Mouse (Mus musculus): ENCODE data around the gene Phactr3.
A peak's percentile ranks its signal among the peaks of the same experiment; 100 is the strongest.

The Phactr3 gene

DNA sequence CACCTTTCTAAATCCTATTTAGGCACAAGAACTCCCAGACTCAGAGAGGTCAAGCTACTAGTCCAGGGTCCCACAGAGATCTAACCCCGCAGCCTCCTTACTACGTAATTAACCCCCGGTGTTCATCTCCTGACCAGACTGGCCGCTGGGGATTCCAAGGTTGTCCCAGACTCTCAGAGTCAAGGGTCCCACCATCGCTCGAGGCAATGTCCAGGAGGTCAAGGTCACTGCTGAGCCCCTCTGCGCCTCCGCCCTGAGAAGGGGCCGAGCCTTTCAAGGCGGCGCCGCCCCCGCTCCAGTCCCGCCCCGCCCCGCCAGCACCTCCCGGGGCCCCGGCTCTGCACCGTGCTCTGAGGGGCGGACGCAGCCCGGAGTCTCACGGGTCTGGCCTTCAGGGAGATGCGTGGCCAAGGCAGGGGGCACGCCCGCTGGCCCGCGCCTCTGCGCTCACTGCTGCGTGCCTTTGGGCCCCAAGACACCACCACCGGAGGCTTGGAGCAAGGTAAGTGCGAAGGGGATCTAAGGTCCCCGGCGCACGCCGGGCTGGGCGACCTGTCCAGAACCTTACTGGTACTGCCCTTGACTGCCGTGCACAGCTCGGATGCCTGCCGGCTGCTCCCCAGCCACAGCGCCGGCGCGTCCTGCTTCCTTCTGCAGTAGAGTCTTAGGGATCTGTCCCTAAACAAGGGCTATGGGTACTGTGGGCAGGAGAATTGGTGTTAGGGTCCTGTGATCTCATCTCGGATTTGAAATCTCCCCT, at the start of gene Phactr3:
TSS of gene Phactr3 (plus strand) at position 175 of the 760 bp plus-strand sequence.
- no peak for DNase-seq

DNA sequence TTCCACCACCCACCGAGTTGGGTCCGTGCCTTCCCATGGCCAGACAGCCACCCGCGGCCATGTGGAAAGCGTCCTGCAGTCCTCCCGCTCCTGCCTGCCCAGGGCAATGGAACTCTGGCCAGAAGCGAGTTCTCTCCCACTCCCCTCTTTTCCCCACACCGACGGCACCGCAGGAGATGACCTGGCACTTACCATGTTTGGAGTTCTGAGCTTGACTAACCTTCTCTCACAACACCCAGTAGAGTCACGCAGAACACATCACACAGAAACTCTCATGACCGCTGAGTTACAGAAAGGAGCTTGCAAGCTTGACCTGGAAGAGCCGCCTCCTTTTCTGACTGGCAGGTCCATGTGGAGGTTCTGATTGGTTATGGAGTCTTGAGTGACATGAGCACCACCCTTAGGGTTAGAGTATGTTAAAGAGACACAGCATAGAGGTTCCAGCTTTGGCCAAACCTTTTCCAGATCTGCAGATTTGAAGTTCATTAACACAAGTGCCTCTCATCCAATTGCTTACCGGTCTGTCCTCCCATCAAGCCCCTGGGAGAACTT, 40.5 kb upstream of the Phactr3 start, which contains the start of gene Zfp931:
TSS of gene Zfp931 (minus strand) at position 311 of the 552 bp plus-strand sequence.
- DNase-seq, result peak; percentile 28

DNA sequence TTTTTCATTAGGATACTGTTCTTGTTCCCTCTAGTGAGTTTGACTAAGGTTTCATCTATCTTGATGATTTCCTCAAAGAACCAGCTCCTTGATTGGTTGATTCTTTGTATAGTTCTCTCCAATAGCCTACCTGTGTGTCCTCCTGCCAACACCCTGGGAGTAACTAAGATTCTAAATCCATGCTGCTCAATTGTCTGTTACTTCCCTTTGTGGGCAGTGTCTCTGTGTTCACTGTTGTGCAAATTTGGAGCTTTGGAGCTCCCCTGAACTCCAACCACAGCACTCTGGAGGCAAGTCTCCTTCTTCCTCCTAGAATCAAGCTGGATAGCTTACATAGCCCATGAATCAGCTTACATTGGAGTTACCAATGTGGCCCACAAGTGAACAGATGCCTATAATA, 29.2 kb upstream of the Phactr3 start:
- no peak for DNase-seq

- DNase-seq, result peak; percentile 61
Measured at GRCm38 (mm10) chr2:178098021-178098420, 20.8 kb upstream of the Phactr3 start.

GRCm38 (mm10) chr2:178101957-178102356, 16.8 kb upstream of the Phactr3 start:
- DNase-seq, result peak; percentile 41

DNA sequence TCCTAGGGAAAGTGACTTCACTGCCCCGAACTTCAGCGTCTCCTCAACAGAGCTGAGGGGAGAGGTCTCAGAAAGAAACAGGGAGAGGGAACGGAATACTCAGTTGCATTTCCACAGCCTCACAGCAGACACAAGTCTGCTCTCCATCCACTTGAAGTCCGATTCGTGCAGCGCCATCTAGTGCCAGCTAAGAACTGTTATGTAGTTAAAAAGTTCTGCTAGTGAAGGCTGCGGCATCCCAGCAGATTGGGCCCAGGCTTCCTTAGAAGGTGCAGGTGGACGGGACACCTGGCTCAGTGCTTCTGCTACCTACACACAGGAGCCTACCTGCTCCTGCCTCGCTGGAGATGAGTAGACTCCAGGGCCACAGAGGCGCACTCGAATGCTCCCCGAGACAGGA, 829 bp upstream of the Phactr3 start:
- peak; percentile 42 for DNase-seq

GRCm38 (mm10) chr2:178119561-178120355, 983 bp downstream of the Phactr3 start:
- no peak for DNase-seq

- DNase-seq, result no peak
Measured at GRCm38 (mm10) chr2:178120356-178120645, 1.5 kb downstream of the Phactr3 start.

DNA sequence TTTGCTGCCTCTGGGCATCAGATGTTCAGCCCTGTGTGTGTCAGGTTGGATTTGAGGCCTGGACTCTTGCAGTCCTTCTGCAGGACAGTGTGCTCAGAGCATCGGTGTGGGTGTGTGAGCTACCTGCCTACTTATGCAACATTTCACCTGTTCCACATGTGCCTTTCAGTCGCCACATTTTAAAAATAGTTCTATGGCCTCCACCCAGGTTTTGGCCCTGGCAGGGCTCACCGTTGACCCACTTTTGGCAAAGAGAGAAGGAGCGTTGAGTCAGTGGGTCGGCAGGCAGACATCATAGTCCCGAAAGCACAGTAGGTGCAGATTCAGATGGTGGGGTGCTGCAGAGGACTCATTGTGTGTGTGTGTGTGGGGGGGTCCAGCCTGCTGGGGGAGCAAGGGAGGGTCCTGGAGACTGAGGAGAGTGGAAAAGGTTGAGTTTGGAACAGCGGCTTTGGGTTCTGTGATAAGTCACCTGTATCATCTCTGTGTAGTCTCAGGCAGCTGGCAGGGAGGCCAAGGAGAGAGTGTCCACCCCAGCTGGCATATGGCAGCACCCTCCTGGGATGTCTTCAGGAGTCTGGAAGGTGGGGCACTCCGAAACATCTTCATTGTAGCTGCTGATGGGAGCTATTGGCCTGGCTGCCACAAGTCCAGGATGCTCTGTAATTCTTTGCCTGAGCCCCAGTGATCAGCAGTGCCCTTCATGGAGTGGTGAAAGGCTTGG, 2.0 kb downstream of the Phactr3 start:
- DNase-seq, result no peak

DNA sequence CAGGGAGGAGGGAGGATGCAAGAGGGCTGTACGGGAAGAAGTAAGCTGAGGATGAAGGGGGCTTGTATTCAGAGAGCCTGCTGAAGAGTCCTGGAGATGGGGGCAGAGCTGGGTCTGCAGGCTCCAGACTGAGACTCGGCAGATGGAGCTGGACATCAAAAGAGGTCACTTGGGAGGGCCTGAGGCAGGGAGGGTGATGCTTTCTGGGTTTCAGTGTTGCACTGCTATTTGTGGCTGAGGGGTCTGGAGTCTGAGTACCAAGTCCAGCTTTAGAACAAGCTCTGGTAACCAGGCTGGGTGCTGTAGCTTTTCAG, 2.6 kb downstream of the Phactr3 start:
- DNase-seq, result no peak

DNA sequence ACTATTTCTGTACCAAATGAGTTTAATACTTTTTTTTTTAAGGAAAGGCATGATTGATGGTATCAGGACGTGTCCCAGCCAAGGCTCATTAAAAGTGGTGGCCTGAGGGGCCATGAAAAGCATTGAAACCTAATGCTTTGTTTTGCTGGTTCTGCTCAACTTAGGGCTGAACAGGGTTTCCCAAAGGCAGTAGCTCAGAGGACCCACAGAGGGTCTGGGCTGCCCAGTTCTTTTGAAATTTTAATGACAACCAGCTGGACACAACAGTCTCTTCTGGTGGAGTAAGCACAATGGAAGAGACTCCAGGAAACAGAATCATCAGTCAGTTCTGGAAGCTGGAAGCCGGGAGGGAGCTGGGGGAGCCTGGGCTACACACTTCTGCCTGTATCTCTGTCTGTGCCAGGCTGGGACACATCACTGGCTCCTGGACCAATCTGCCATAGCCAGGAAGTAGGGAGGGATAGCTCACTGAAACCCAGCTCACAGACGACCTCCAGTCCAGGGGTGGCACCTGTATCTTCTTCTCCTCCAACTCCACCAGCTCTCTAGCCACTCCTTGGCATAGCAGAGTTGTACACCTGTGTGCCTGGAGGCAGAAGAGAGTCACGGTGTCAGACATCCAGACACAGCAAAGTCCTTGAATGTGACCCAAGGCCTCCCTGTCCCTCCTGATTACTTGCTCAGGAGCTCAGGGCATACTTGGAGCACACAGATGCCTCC, 3.3 kb downstream of the Phactr3 start:
- DNase-seq, result no peak

GRCm38 (mm10) chr2:178123466-178123865, 4.7 kb downstream of the Phactr3 start:
- DNase-seq, result no peak

DNA sequence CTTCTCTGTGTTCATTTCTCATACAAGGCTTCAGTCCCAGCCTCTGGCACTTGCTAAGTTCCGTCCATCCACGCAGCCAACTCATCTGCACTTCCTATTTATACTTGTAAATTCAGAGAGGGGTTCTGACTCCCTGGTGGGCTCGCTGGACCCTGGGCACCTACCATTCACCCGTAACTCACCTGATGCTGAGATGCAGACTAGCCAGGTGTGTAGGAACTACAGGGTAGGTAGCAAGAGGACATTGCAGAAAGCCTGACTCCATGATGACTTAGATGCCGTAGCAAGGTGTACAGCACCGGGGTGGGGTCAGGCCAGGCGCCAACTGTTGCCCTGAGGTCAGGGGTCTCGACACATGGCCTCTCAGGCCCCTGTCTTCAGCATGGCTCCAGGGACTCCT, 6.7 kb downstream of the Phactr3 start:
- DNase-seq, result no peak

DNA sequence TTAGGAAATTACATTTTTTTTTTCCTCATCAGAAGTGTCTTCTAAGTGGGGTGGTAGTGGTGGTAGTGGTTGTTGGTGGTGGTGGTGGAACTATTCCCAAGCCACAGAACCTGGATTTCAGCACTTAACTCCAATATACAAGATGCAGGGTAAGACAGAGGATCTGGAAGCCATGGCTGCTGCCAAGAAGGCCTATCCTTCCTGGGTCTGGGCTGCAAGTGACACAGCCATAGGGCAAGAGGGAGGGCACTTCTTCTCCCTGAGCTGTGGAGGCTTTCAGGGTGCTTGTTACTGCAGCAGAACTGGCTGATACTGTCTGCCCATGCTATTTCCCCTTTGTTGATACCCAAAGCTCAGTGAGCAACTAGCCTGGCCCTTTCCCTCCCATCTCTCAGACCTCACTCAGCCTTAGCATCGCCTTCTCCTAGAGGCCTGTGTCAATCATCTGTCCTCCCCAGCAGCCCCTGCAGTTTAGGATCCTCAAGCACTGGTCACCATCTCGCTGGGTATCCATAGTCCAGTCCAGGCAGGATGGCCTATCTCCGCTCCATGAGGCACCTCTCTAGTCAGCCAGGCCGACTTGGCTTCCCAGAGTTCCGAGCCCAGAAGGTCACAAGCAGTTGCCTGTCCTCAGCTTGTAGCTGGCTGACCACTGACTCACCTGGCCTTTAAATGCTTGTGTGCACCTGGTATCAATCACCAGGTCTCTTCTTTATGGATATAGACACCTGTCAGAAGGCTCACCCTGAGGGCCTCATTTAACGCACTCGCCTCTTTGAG, 7.5 kb downstream of the Phactr3 start:
- DNase-seq, result no peak

- no peak for DNase-seq
Measured at GRCm38 (mm10) chr2:178128594-178128993, 9.8 kb downstream of the Phactr3 start.

- no peak for DNase-seq
Measured at GRCm38 (mm10) chr2:178129161-178129560, 10.4 kb downstream of the Phactr3 start.

GRCm38 (mm10) chr2:178129676-178130075, 10.9 kb downstream of the Phactr3 start:
- DNase-seq, result no peak

- DNase-seq, result no peak
Measured at GRCm38 (mm10) chr2:178130536-178130935, 11.8 kb downstream of the Phactr3 start.

GRCm38 (mm10) chr2:178131011-178131410, 12.2 kb downstream of the Phactr3 start:
- DNase-seq, result no peak

DNA sequence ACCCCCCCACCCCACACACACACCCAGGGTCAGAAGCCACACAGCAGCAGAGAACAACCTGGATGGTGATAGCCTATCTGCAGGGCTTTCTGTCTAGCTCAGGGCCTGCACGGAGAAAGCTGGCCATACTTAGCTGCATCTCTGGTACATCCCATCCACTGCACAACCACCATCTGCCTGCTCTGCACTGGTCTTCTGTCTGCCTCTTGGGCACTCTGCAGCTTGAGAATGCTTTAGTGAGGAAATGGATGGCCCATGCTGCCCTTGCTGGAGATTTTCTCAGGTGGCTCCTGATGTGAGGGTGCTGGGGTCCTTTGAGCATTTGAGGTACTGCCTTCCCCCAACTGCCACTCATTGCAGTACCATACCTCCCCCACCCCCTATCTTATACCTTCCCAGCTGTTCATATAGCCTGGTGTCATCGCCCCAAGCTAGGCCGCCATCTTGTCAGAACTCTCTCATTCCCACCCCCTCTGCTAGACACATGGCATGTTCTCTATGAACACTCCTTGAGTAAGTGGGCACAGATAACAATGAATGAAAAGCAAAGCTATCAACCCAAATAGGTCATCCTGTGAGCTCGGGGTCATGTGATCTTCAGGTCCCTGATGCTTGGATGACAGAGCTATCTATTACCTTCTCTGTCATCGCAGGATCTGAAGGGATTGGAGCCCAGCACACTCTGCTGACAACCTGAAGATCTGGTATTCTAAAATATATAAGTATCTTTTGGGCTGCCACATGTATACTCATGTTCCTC, 13.0 kb downstream of the Phactr3 start:
- no peak for DNase-seq

DNA sequence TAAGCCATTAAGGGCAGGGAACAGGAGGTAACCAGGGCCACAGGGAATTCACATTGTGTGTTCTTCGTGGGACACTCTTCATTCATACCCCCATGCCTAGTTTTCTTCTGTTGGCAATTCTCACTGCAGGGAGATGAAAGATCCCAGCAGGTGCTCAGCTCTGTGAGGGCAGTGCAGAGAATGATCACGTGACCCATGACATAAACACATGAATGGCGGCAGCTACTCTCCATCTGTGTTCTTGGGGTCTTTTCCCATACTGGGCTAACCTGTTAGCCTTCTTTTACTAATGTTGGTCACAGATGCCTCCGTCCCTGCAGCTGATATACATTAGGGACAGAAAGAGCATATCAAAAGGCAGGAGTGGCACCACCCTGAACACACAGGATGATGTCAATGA, 16.9 kb downstream of the Phactr3 start:
- no peak for DNase-seq

Measured in kidney, adult 18-20 months (tissue).